Mouse (Mus musculus) left cerebral cortex, adult 8-10 months (tissue): ENCODE measurements around the gene Gm10521. TPM values are rescaled to one million over a fixed set of nuclear protein-coding genes. Genes with fewer than 3 reads are reported as not detected.

ENCODE experiments used
- DNase-seq, 2 experiments: peaks; one replicate each; pipeline ENCODE4 v3.0.0; 2022; ENCODE audit warnings: low spot score in 2 of 2
- total RNA-seq, 4 experiments: library from RNA; stranded (reverse); gene quantifications; 2 replicates each; pipeline ENCODE4 v1.2.4; 2022

The Gm10521 gene
- total RNA-seq, 4 experiments from 2014 or later: 0.25 to 0.37 (median 0.33) TPM; not detected in 1

GRCm38 (mm10) chr1:171946447-171946995 is 51.1 kb downstream of the Gm10521 start:
- DNase-seq: no peak

Other genes starting within 250 kb of the Gm10521 start
- under 1 TPM in 2 of 4 experiments, not detected in 2; 0.07 to 0.15 TPM for gene Slamf7, start 242.6 kb upstream of the Gm10521 start, total RNA-seq
- gene Cd48, start 213.7 kb upstream of the Gm10521 start, total RNA-seq: 1 to 10 TPM in 2 of 4 experiments, under 1 TPM in 2; 0.68 to 4.8 (median 2.5) TPM
- under 1 TPM; 0.18 to 0.63 (median 0.35) TPM for gene Slamf1, start 128.5 kb upstream of the Gm10521 start, total RNA-seq
- gene Cd84, start 56.0 kb upstream of the Gm10521 start, total RNA-seq: 10 to 100 TPM in 1 of 4 experiments, 1 to 10 TPM in 3; 2.5 to 12.7 (median 5.4) TPM
- 1 to 10 TPM in 1 of 4 experiments, under 1 TPM in 1, not detected in 2; 0.68 to 2.0 TPM for gene Slamf6, start 21.9 kb downstream of the Gm10521 start, total RNA-seq
- 10 to 100 TPM; 12.9 to 17.1 (median 15.9) TPM for gene Vangl2, start 132.8 kb downstream of the Gm10521 start, total RNA-seq
- under 1 TPM; 0.14 to 0.70 (median 0.24) TPM for gene Nhlh1, start 161.9 kb downstream of the Gm10521 start, total RNA-seq
- gene Copa, start 186.9 kb downstream of the Gm10521 start, total RNA-seq: 100 to 1,000 TPM; 138 to 149 (median 144) TPM
- gene Ncstn, start 187.1 kb downstream of the Gm10521 start, total RNA-seq: 10 to 100 TPM; 62.4 to 69.8 (median 64.3) TPM
- gene Pex19, start 231.1 kb downstream of the Gm10521 start, total RNA-seq: 100 to 1,000 TPM in 1 of 4 experiments, 10 to 100 TPM in 3; 78.7 to 104 (median 83.8) TPM